Mouse (Mus musculus): Measurements from ENCODE around the gene Nptx2. TPM values are rescaled to one million over a fixed set of nuclear protein-coding genes. Genes with fewer than 3 reads are reported as not detected.

Gene Nptx2
- 10.2 and 10.3 TPM in 2 replicates for polyA plus RNA-seq (2015; fragmentation: Nextera tagmentation; extraction: Ambion mirVana)

GRCm38 (mm10) chr5:144545653-144546422, at the start of gene Nptx2:
Gene Nptx2 (plus strand): TSS chr5:144545902.

Other genes with a start within 250 kb of the Nptx2 start
- gene Baiap2l1, start 187.8 kb upstream of the Nptx2 start, polyA plus RNA-seq (2015; fragmentation: Nextera tagmentation; extraction: Ambion mirVana), result 6.4 and 8.1 TPM in 2 replicates
- gene Tmem130, start 215.9 kb downstream of the Nptx2 start, polyA plus RNA-seq (2015; fragmentation: Nextera tagmentation; extraction: Ambion mirVana), result 0.12 and 0.33 TPM in 2 replicates
- gene Trrap, start 221.8 kb downstream of the Nptx2 start, polyA plus RNA-seq (2015; fragmentation: Nextera tagmentation; extraction: Ambion mirVana), result 24.8 and 27.2 TPM in 2 replicates